Mouse (Mus musculus) heart, adult 2 months (tissue): ENCODE results near the gene Rad51d.

Experiments used
- CTCF ChIP-seq: fragments of 200-600 bp; IDR thresholded peaks from 2 replicates; pipeline ENCODE4 v1.8.1; 2022; ENCODE audit warnings: antibody characterized with exemption, mild to moderate bottlenecking, moderate library complexity
- POLR2A ChIP-seq: fragments of 200-500 bp; IDR thresholded peaks from 2 replicates; pipeline ENCODE4 v1.6.1; 2011; ENCODE audit warnings: mild to moderate bottlenecking, low read depth, low read length, control low read depth; ENCODE audit not compliant: insufficient read depth

DNA sequence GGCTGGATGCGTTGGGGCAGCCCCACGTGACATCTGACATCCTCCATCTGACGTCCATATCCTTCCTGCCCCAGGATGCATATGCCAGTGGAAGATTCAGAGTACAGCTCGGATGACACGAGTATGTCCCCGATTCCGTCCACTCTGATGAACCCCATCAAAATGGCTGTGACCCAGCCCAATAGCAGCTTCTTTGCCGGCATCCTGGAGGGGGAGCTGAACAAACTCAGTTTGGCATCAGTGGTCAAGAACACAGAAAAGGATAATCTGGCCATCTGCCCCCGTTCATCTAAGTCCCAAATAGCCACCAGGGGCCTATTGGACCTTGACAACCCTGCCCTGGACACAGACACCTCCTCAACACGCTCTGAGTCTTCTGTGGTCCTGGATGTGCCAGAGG lies 7.1 kb upstream of the Rad51d start:
- no peak for TF ChIP-seq CTCF
- no peak for TF ChIP-seq POLR2A
